Mouse (Mus musculus) brain, embryonic 14.5 days (tissue): ENCODE measurements at regions not wholly inside any gene's neighbourhood (a gene's known extent, or its start where the extent isn't known, plus 50 kb on each side); places are given as distances from the start of the nearest gene placed in this dataset.
"Not testable (repeated sequence)": the region's sequence is repeated elsewhere in the genome, so short reads cannot be mapped to it uniquely, and the experiment has no call there.

Experiments
- DNase-seq: peaks from one replicate; pipeline ENCODE4 v3.0.0-alpha.2; 2011; ENCODE audit warnings: low read depth
- CTCF ChIP-seq: fragments of 200-500 bp; IDR thresholded peaks from 2 replicates; pipeline ENCODE4 v1.5.1; 2012; ENCODE audit warnings: inconsistent platforms, mild to moderate bottlenecking, moderate library complexity, borderline replicate concordance; ENCODE audit not compliant: insufficient read depth, insufficient read length; ENCODE audit errors: extremely low read depth
- POLR2A ChIP-seq: fragments of 200-500 bp; IDR thresholded peaks from 2 replicates; pipeline ENCODE4 v1.6.1; 2012; ENCODE audit warnings: mild to moderate bottlenecking, inconsistent platforms, borderline replicate concordance; ENCODE audit not compliant: poor library complexity, insufficient read depth, insufficient read length, severe bottlenecking; ENCODE audit errors: extremely low read depth

- no peak for DNase-seq
- TF ChIP-seq CTCF (no peak), POLR2A (no peak)
These were observed 115.0 kb downstream of the Phlda1 start for GRCm38 (mm10) chr10:111620927-111621676.

GRCm38 (mm10) chr10:111622789-111623188, 116.7 kb downstream of the Phlda1 start:
- no peak for DNase-seq
- TF ChIP-seq CTCF (no peak), POLR2A (no peak)

GRCm38 (mm10) chr10:111624021-111624420, 117.9 kb downstream of the Phlda1 start:
- peak; percentile 23 for DNase-seq
- no peak for TF ChIP-seq POLR2A
- no peak for TF ChIP-seq CTCF

GRCm38 (mm10) chr10:111624624-111625023, 118.5 kb downstream of the Phlda1 start:
- TF ChIP-seq CTCF (no peak), POLR2A (no peak)
- peak; percentile 79 for DNase-seq

GRCm38 (mm10) chr10:111625573-111625972, 119.5 kb downstream of the Phlda1 start:
- no peak for TF ChIP-seq CTCF
- no peak for TF ChIP-seq POLR2A

GRCm38 (mm10) chr10:111626009-111626408, 119.9 kb downstream of the Phlda1 start:
- no peak for TF ChIP-seq POLR2A
- TF ChIP-seq CTCF = no peak
- DNase-seq = no peak

More at GRCm38 (mm10) chr10:111625573-111625972, 119.5 kb downstream of the Phlda1 start:
- no peak for DNase-seq

- peak; percentile 7; the same call in 1 of the 2 replicates for TF ChIP-seq CTCF
- no peak for TF ChIP-seq POLR2A
- DNase-seq = no peak
These were observed 130.2 kb downstream of the Phlda1 start for GRCm38 (mm10) chr10:111636283-111636682.

GRCm38 (mm10) chr10:111637084-111637735, 131.1 kb downstream of the Phlda1 start:
- TF ChIP-seq CTCF (no peak), POLR2A (no peak)
- DNase-seq = no peak

- no peak for DNase-seq
- no peak for TF ChIP-seq CTCF
- TF ChIP-seq POLR2A = no peak
These were observed 133.8 kb downstream of the Phlda1 start for GRCm38 (mm10) chr10:111639866-111640265.

- no peak for TF ChIP-seq POLR2A
- TF ChIP-seq CTCF = no peak
- no peak for DNase-seq
These were observed 136.6 kb downstream of the Phlda1 start for GRCm38 (mm10) chr10:111642683-111643082.

GRCm38 (mm10) chr10:111653773-111654172, 147.7 kb downstream of the Phlda1 start:
- DNase-seq = not testable (repeated sequence)
